Mouse (Mus musculus): ENCODE results near the gene B4galt5. TPM values are rescaled to one million over a fixed set of nuclear protein-coding genes. Genes with fewer than 3 reads are reported as not detected.
"Not testable (repeated sequence)": the region's sequence is repeated elsewhere in the genome, so short reads cannot be mapped to it uniquely, and the experiment has no call there.

B4galt5 gene
- polyA plus RNA-seq (2015; fragmentation: Nextera tagmentation; extraction: Ambion mirVana), result 16.7 and 17.0 TPM in 2 replicates

DNA sequence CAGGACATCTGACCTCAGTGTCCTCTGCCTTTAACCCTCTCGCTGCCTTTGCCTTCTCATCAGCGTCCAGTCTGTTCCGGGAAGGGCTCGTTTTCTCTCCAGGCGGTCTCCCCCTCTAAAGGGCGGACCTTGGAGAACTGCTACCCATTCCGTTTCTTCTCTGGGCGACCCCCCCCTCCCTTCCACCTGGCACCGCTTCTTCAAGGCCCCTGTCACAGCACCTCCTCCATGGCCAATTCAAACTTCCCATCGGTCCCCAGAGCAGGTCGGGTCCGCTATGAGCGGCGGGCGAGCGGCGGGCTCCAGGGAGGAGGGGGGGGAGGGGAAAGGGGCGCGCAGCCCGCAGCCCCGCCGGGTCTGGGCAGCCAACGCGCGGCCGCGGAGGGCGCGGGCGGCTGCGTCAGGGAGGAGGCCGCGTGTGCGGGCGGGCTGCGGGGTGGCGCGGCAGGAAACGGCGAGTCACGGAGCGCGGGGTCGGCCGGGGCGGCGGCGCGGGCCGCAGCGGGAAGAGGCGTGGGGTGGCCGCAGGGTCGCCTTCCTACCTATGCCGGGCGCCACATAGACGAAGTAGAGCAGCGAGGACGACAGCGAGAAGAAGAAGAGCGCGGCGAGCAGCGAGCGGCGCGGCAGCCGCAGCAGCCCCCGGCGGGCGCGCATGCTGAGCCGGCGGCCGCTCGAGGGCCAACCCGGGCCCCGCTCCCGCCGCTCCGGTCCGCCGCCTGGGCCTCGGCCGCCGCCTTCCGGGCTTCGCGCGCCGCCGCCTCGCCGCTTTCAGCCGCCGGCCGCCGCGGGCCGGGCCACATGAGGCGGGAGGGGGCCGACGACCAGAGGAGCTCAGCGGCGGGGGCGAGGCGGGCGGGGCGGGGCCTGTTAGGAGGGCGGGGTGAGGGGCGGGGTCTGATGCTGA lies at the start of gene B4galt5:
B4galt5 (minus strand) TSS at position 808 of the 907 bp plus-strand sequence.
- Histone ChIP-seq H3K36me3 (no peaks in the 10 kb centered on the region), H3K9ac (peak within 1 kb of the TSS; percentile 91), H3K9me3 (no peaks in the 10 kb centered on the region), H3K4me1 (peaks cover 12% of the 10 kb centered on the region), H3K4me2 (peak within 1 kb of the TSS; percentile 93), H3K4me3 (replicated peaks) (peak within 1 kb of the TSS; percentile 84), H3K27ac (peak within 1 kb of the TSS; percentile 76), H3K27me3 (replicated peaks) (0 out of 2 replicates have a peak, but pooled peaks cover 2% of the 10 kb centered on the region)
- WGBS, result 1% methylated on average over 67 of the region's 111 CpGs
- no peak; the same call in 1 of the 2 replicates for ATAC-seq (ENCODE audit: insufficient read depth, low FRiP score, low read depth)

DNA sequence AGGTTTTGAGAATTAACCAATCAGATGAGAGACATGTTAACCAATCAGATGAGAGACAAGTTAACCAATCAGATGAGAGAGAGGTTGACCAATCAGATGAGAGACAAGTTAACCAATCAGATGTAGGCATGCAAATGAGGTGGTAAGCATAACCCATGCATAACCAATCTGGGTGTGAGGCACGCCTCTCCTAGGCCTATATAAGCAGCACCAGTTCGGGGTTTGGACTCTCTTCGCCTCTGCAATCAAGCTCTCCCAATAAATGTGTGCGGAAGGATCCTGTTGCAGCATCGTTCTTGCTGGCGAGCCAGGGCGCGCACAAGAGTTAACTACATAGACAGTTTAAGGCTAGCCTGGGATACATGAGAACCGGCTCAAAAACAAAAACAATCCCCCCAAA lies 47.4 kb upstream of the B4galt5 start:
- 94% methylated on average over 9 of the region's 9 CpGs for WGBS
- ATAC-seq (ENCODE audit: insufficient read depth, low FRiP score, low read depth); H3K4me2 ChIP-seq: not testable (repeated sequence)

GRCm38 (mm10) chr2:167394426-167394825 lies 45.4 kb upstream of the B4galt5 start:
- Histone ChIP-seq H3K4me2 (no peak overlapping the region), H3K9me3 (no peaks in the 10 kb centered on the region), H3K4me3 (replicated peaks) (no peak overlapping the region), H3K9ac (no peak overlapping the region), H3K27me3 (replicated peaks) (no peaks in the 10 kb centered on the region), H3K36me3 (no peaks in the 10 kb centered on the region), H3K27ac (no peak overlapping the region), H3K4me1 (no peaks in the 10 kb centered on the region)
- ATAC-seq (ENCODE audit: insufficient read depth, low FRiP score, low read depth), result no peak
- 61% methylated on average over 7 of the region's 7 CpGs for WGBS

More for the DNA sequence above, 47.4 kb upstream of the B4galt5 start:
- H3K27ac ChIP-seq; H3K9ac ChIP-seq; H3K27me3 ChIP-seq (replicated peaks); H3K9me3 ChIP-seq; H3K4me1 ChIP-seq; H3K4me3 ChIP-seq (replicated peaks); H3K36me3 ChIP-seq: not testable (repeated sequence)

GRCm38 (mm10) chr2:167386998-167387397 lies 38.0 kb upstream of the B4galt5 start:
- Histone ChIP-seq H3K9me3 (no peaks in the 10 kb centered on the region), H3K4me3 (replicated peaks) (no peak overlapping the region), H3K4me1 (no peaks in the 10 kb centered on the region), H3K4me2 (no peak overlapping the region), H3K27me3 (replicated peaks) (no peaks in the 10 kb centered on the region), H3K27ac (no peak overlapping the region), H3K36me3 (no peaks in the 10 kb centered on the region), H3K9ac (no peak overlapping the region)
- ATAC-seq (ENCODE audit: insufficient read depth, low FRiP score, low read depth), result no peak
- WGBS, result 74% methylated on average over 6 of the region's 6 CpGs

- Histone ChIP-seq H3K27me3 (replicated peaks) (no peaks in the 10 kb centered on the region), H3K4me2 (no peak overlapping the region), H3K4me1 (no peaks in the 10 kb centered on the region), H3K9ac (no peak overlapping the region), H3K27ac (no peak overlapping the region), H3K9me3 (no peaks in the 10 kb centered on the region), H3K36me3 (no peaks in the 10 kb centered on the region), H3K4me3 (replicated peaks) (no peak overlapping the region)
- ATAC-seq (ENCODE audit: insufficient read depth, low FRiP score, low read depth), result no peak
- 85% methylated on average over 4 of the region's 4 CpGs for WGBS
Measured at GRCm38 (mm10) chr2:167386456-167386855, 37.5 kb upstream of the B4galt5 start.

DNA sequence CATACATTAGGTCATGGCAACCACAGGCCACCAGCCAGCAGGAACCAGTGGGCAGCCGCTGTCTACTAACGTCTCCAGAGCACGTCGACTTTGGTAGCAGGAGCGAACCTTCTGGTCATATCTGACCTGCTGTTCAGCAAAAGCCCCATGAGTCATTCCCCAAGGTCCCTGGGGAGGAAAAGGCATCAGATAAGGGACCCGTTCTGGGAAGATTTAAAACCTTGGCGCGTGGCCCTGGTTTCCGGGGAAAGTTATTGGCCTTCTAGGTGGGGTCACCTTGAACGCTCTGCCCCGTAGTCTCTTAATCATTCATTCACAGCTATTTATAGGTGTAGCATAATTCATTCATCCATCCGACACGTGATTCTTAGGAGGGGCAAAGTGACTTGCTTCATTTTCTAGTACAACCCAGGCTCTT lies 34.7 kb upstream of the B4galt5 start:
- Histone ChIP-seq H3K27me3 (replicated peaks) (no peaks in the 10 kb centered on the region), H3K4me2 (no peak overlapping the region), H3K27ac (peak overlapping the region; percentile 33; the same call in 1 of the 2 replicates), H3K9ac (no peak overlapping the region), H3K9me3 (no peaks in the 10 kb centered on the region), H3K4me3 (replicated peaks) (no peak overlapping the region), H3K4me1 (peaks cover 5% of the 10 kb centered on the region), H3K36me3 (no peaks in the 10 kb centered on the region)
- peak; percentile 17; the same call in 1 of the 2 replicates for ATAC-seq (ENCODE audit: insufficient read depth, low FRiP score, low read depth)
- WGBS, result 55% methylated on average over 13 of the region's 13 CpGs

DNA sequence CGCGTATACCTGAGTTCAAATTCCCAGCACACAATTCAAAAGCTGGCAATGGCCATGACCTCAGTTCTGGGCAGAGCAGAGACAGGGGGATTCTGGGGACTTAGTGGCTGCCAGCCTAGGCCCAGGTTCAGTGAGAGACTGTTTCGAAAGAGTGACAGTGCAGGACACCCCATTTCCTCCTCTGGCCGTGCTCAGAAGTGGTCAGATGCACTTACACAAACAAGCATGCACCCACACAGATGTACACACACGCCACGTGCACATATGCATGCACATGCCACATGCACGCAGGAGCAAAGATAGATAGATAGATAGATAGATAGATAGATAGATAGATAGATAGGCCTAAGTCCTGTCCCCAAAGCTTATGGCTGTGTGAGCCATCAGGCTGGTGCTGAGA lies 33.4 kb upstream of the B4galt5 start:
- Histone ChIP-seq H3K36me3 (no peaks in the 10 kb centered on the region), H3K4me3 (replicated peaks) (no peak overlapping the region), H3K4me2 (no peak overlapping the region), H3K9ac (no peak overlapping the region), H3K4me1 (peaks cover 5% of the 10 kb centered on the region), H3K9me3 (no peaks in the 10 kb centered on the region), H3K27ac (no peak overlapping the region), H3K27me3 (replicated peaks) (no peaks in the 10 kb centered on the region)
- WGBS, result 86% methylated on average over 7 of the region's 7 CpGs
- no peak for ATAC-seq (ENCODE audit: insufficient read depth, low FRiP score, low read depth)

GRCm38 (mm10) chr2:167381596-167381995 lies 32.6 kb upstream of the B4galt5 start:
- Histone ChIP-seq H3K36me3 (no peaks in the 10 kb centered on the region), H3K9me3 (no peaks in the 10 kb centered on the region), H3K27me3 (replicated peaks) (no peaks in the 10 kb centered on the region), H3K4me2 (no peak overlapping the region), H3K27ac (no peak overlapping the region), H3K4me1 (peaks cover 5% of the 10 kb centered on the region), H3K9ac (no peak overlapping the region), H3K4me3 (replicated peaks) (no peak overlapping the region)
- no peak for ATAC-seq (ENCODE audit: insufficient read depth, low FRiP score, low read depth)
- 75% methylated on average over 7 of the region's 7 CpGs for WGBS

GRCm38 (mm10) chr2:167380615-167381285 lies 31.8 kb upstream of the B4galt5 start:
- WGBS, result 43% methylated on average over 7 of the region's 7 CpGs
- Histone ChIP-seq H3K9ac (no peak overlapping the region), H3K36me3 (no peaks in the 10 kb centered on the region), H3K4me3 (replicated peaks) (no peak overlapping the region), H3K9me3 (no peaks in the 10 kb centered on the region), H3K27ac (peak overlapping the region; percentile 65), H3K4me1 (peaks cover 5% of the 10 kb centered on the region), H3K4me2 (no peak overlapping the region), H3K27me3 (replicated peaks) (no peaks in the 10 kb centered on the region)
- ATAC-seq (ENCODE audit: insufficient read depth, low FRiP score, low read depth), result no peak; the same call in 1 of the 2 replicates

DNA sequence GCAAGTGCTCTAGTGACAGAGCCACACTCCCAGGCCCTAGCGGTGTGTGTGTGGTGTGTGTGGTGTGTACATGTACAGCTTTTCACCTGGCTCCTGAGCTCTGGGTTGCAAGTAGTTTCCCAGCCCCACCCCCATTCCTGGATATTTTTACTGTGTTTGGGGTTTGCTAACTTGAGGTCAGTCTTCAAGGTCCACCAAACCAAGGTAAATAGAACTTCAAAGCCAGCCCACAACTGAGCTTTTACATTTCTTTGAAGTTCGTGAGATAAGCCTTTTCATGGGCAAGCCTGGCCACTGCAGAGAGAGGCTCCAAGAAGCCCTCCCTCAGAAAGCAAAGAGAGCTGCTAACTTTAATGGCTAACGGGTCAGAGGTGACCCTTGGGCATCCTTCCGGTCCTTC lies 30.0 kb upstream of the B4galt5 start:
- Histone ChIP-seq H3K9me3 (no peaks in the 10 kb centered on the region), H3K27me3 (replicated peaks) (no peaks in the 10 kb centered on the region), H3K36me3 (no peaks in the 10 kb centered on the region), H3K4me1 (peaks cover 5% of the 10 kb centered on the region), H3K9ac (no peak overlapping the region), H3K4me3 (replicated peaks) (no peak overlapping the region), H3K4me2 (no peak overlapping the region), H3K27ac (no peak overlapping the region)
- ATAC-seq (ENCODE audit: insufficient read depth, low FRiP score, low read depth), result peak; percentile 36; the same call in 1 of the 2 replicates
- 42% methylated on average over 4 of the region's 4 CpGs for WGBS

GRCm38 (mm10) chr2:167377697-167378096 lies 28.7 kb upstream of the B4galt5 start:
- Histone ChIP-seq H3K4me1 (peaks cover 9% of the 10 kb centered on the region), H3K27me3 (replicated peaks) (no peaks in the 10 kb centered on the region), H3K36me3 (no peaks in the 10 kb centered on the region), H3K9ac (no peak overlapping the region), H3K27ac (no peak overlapping the region), H3K4me2 (no peak overlapping the region), H3K4me3 (replicated peaks) (no peak overlapping the region), H3K9me3 (no peaks in the 10 kb centered on the region)
- ATAC-seq (ENCODE audit: insufficient read depth, low FRiP score, low read depth), result no peak
- 32% methylated on average over 3 of the region's 3 CpGs for WGBS

GRCm38 (mm10) chr2:167376160-167376564 lies 27.2 kb upstream of the B4galt5 start:
- no peaks in the 10 kb centered on the region for H3K27me3 ChIP-seq (replicated peaks)
- H3K4me2 ChIP-seq, result no peak overlapping the region
- 71% methylated on average over 8 of the region's 8 CpGs for WGBS
- ATAC-seq (ENCODE audit: insufficient read depth, low FRiP score, low read depth), result no peak
- H3K27ac ChIP-seq, result no peak overlapping the region
- no peaks in the 10 kb centered on the region for H3K36me3 ChIP-seq
- H3K9me3 ChIP-seq, result no peaks in the 10 kb centered on the region
- no peak overlapping the region for H3K4me3 ChIP-seq (replicated peaks)
- no peak overlapping the region for H3K9ac ChIP-seq
- H3K4me1 ChIP-seq, result peaks cover 9% of the 10 kb centered on the region

Data from stomach, embryonic 15.5 days (tissue).